In genomic region chr19:31664159-31664991, GRCm38 (mm10) we compare ENCODE assay signal across 8 mouse cellular contexts.
DNase-seq lines count a peak whose midpoint lies in the region; ATAC-seq and TF ChIP-seq lines count a peak whose summit lies in the region.

No protein-coding gene starts in this region.

- under 1% methylated on average over 52 of the region's 52 CpGs for WGBS in hindbrain, embryonic 14.5 days

- DNase-seq in G1E (ENCODE audit: low spot score): no peak
- DNase-seq in cerebellum, postnatal 25 days: peak; percentile 47 to 58
- DNase-seq in gastrocnemius, adult 18-20 months (ENCODE audit: low spot score): peak; percentile 9
- peak; percentile 67 for DNase-seq in hindbrain, embryonic 14.5 days (ENCODE audit: low spot score)
- DNase-seq in left cerebral cortex, adult 11 months (ENCODE audit: low spot score): peak; percentile 40
- peak; percentile 62 for DNase-seq in lung, postnatal 14 days
- peak; percentile 81 for DNase-seq in retina, postnatal 1 day

- no peak overlapping the region for H3K4me3 ChIP-seq in G1E (ENCODE audit: low read depth, low read length)
- H3K4me3 ChIP-seq in hindbrain, embryonic 14.5 days (replicated peaks; ENCODE audit: low read length): peak overlapping the region; percentile 58

- H3K4me1 ChIP-seq in G1E (ENCODE audit: insufficient read depth, low read depth, low read length): peaks cover 4% of the 10 kb centered on the region; the same call in 1 of the 2 replicates
- H3K4me1 ChIP-seq in hindbrain, embryonic 14.5 days (replicated peaks; ENCODE audit: control insufficient read depth, insufficient read depth, low read length): peaks cover 7% of the 10 kb centered on the region

- peak overlapping the region; percentile 74 for H3K4me2 ChIP-seq in hindbrain, embryonic 14.5 days (replicated peaks)

- peaks cover 14% of the 10 kb centered on the region for H3K27me3 ChIP-seq in G1E (ENCODE audit: insufficient read depth, low read length)
- no peaks in the 10 kb centered on the region for H3K27me3 ChIP-seq in hindbrain, embryonic 14.5 days (ENCODE audit: control insufficient read depth, insufficient read depth, low read length)

- H3K36me3 ChIP-seq in G1E (replicated peaks): peaks cover 6% of the 10 kb centered on the region
- H3K36me3 ChIP-seq in hindbrain, embryonic 14.5 days (replicated peaks; ENCODE audit: control insufficient read depth, insufficient read depth): no peaks in the 10 kb centered on the region

- peak overlapping the region; percentile 69 for H3K9ac ChIP-seq in hindbrain, embryonic 14.5 days

- H3K27ac ChIP-seq in hindbrain, embryonic 14.5 days: peak overlapping the region; percentile 60

- no peaks in the 10 kb centered on the region for H3K9me3 ChIP-seq in G1E (replicated peaks)
- no peaks in the 10 kb centered on the region for H3K9me3 ChIP-seq in hindbrain, embryonic 14.5 days (ENCODE audit: control insufficient read depth, low read length)

- TF ChIP-seq CTCF in G1E (IDR thresholded peaks at IDR 0.05; ENCODE audit: low read depth, low read length): no peak

- 0 out of 2 replicates have a peak, but pooled peaks have one; percentile 8 for ATAC-seq in G1E (ENCODE audit: extremely low read depth, insufficient number of reproducible peaks, low FRiP score, poor library complexity, severe bottlenecking)
- peak; percentile 84 for ATAC-seq in hindbrain, embryonic 14.5 days (ENCODE audit: low FRiP score)
- no peak for ATAC-seq in monocyte, adult 5-6 weeks (replicated peaks; ENCODE audit: insufficient number of reproducible peaks, low FRiP score, low TSS enrichment, poor library complexity, severe bottlenecking)
